Mouse (Mus musculus) stomach, postnatal 0 days (tissue): ENCODE measurements around the gene Ppargc1a.

Experiments used
- CTCF ChIP-seq: IDR thresholded peaks from 2 replicates; pipeline ENCODE4 v1.5.1; 2016; ENCODE audit warnings: antibody characterized with exemption, low read depth, mild to moderate bottlenecking, moderate library complexity
- EP300 ChIP-seq: optimal IDR thresholded peaks from 2 replicates; pipeline ENCODE3; 2016; ENCODE audit warnings: antibody characterized with exemption

GRCm38 (mm10) chr5:51547442-51548035 lies 20.0 kb downstream of the Ppargc1a start:
- TF ChIP-seq CTCF (no peak), EP300 (no peak)
